Mouse (Mus musculus): ENCODE results near the gene Slc12a3. TPM values are rescaled to one million over a fixed set of nuclear protein-coding genes. Genes with fewer than 3 reads are reported as not detected.

The Slc12a3 gene
- polyA plus RNA-seq, 1 experiment from 2014 or later, result 0.05 TPM

- no peak overlapping the region for H3K4me3 ChIP-seq (ENCODE audit: low read length)
- no peaks in the 10 kb centered on the region for H3K27me3 ChIP-seq (replicated peaks; ENCODE audit: control insufficient read depth, insufficient read depth, low read length)
- H3K4me2 ChIP-seq (ENCODE audit: low read depth, low read length), result no peak overlapping the region
- 85% methylated on average over 11 of the region's 11 CpGs for WGBS
- H3K9me3 ChIP-seq (ENCODE audit: control insufficient read depth, low read length), result no peaks in the 10 kb centered on the region
- no peaks in the 10 kb centered on the region for H3K36me3 ChIP-seq (ENCODE audit: control insufficient read depth, insufficient read depth, low read length)
- 0 out of 2 replicates have a peak, but pooled peaks cover 3% of the 10 kb centered on the region for H3K4me1 ChIP-seq (ENCODE audit: control insufficient read depth, insufficient read depth, low read length)
- no peak overlapping the region for H3K9ac ChIP-seq (ENCODE audit: low read depth, low read length)
- H3K27ac ChIP-seq (ENCODE audit: low read length), result no peak overlapping the region
- ATAC-seq, result no peak
Measured at GRCm38 (mm10) chr8:94343778-94344320, 14.8 kb downstream of the Slc12a3 start.

GRCm38 (mm10) chr8:94345657-94346056 is 16.7 kb downstream of the Slc12a3 start:
- Histone ChIP-seq H3K4me1 (ENCODE audit: control insufficient read depth, insufficient read depth, low read length) (0 out of 2 replicates have a peak, but pooled peaks cover 3% of the 10 kb centered on the region), H3K27ac (ENCODE audit: low read length) (no peak overlapping the region), H3K4me2 (ENCODE audit: low read depth, low read length) (no peak overlapping the region), H3K36me3 (ENCODE audit: control insufficient read depth, insufficient read depth, low read length) (no peaks in the 10 kb centered on the region), H3K9ac (ENCODE audit: low read depth, low read length) (no peak overlapping the region), H3K27me3 (replicated peaks; ENCODE audit: control insufficient read depth, insufficient read depth, low read length) (no peaks in the 10 kb centered on the region), H3K4me3 (ENCODE audit: low read length) (no peak overlapping the region), H3K9me3 (ENCODE audit: control insufficient read depth, low read length) (no peaks in the 10 kb centered on the region)
- ATAC-seq, result 0 out of 2 replicates have a peak, but pooled peaks have one; percentile 36
- WGBS, result 92% methylated on average over 4 of the region's 4 CpGs

GRCm38 (mm10) chr8:94346264-94346663 is 17.3 kb downstream of the Slc12a3 start:
- no peak overlapping the region for H3K4me3 ChIP-seq (ENCODE audit: low read length)
- H3K27ac ChIP-seq (ENCODE audit: low read length), result no peak overlapping the region
- H3K4me1 ChIP-seq (ENCODE audit: control insufficient read depth, insufficient read depth, low read length), result 0 out of 2 replicates have a peak, but pooled peaks cover under 1% of the 10 kb centered on the region
- H3K9me3 ChIP-seq (ENCODE audit: control insufficient read depth, low read length), result no peaks in the 10 kb centered on the region
- WGBS, result 89% methylated on average over 13 of the region's 13 CpGs
- H3K27me3 ChIP-seq (replicated peaks; ENCODE audit: control insufficient read depth, insufficient read depth, low read length), result no peaks in the 10 kb centered on the region
- ATAC-seq, result no peak
- no peak overlapping the region for H3K4me2 ChIP-seq (ENCODE audit: low read depth, low read length)
- no peaks in the 10 kb centered on the region for H3K36me3 ChIP-seq (ENCODE audit: control insufficient read depth, insufficient read depth, low read length)
- no peak overlapping the region for H3K9ac ChIP-seq (ENCODE audit: low read depth, low read length)

- Histone ChIP-seq H3K9me3 (ENCODE audit: control insufficient read depth, low read length) (no peaks in the 10 kb centered on the region), H3K27me3 (replicated peaks; ENCODE audit: control insufficient read depth, insufficient read depth, low read length) (no peaks in the 10 kb centered on the region), H3K27ac (ENCODE audit: low read length) (no peak overlapping the region), H3K4me2 (ENCODE audit: low read depth, low read length) (no peak overlapping the region), H3K9ac (ENCODE audit: low read depth, low read length) (no peak overlapping the region), H3K4me1 (ENCODE audit: control insufficient read depth, insufficient read depth, low read length) (no peaks in the 10 kb centered on the region), H3K36me3 (ENCODE audit: control insufficient read depth, insufficient read depth, low read length) (no peaks in the 10 kb centered on the region), H3K4me3 (ENCODE audit: low read length) (no peak overlapping the region)
- no peak for ATAC-seq
- WGBS, result 51% methylated on average over 9 of the region's 9 CpGs
Measured at GRCm38 (mm10) chr8:94348425-94348824, 19.4 kb downstream of the Slc12a3 start.

- Histone ChIP-seq H3K4me2 (ENCODE audit: low read depth, low read length) (peak overlapping the region; percentile 10; the same call in 1 of the 2 replicates), H3K27me3 (replicated peaks; ENCODE audit: control insufficient read depth, insufficient read depth, low read length) (no peaks in the 10 kb centered on the region), H3K9ac (ENCODE audit: low read depth, low read length) (no peak overlapping the region), H3K27ac (ENCODE audit: low read length) (peak overlapping the region; percentile 84), H3K4me1 (ENCODE audit: control insufficient read depth, insufficient read depth, low read length) (no peaks in the 10 kb centered on the region; the same call in 1 of the 2 replicates), H3K4me3 (ENCODE audit: low read length) (no peak overlapping the region), H3K36me3 (ENCODE audit: control insufficient read depth, insufficient read depth, low read length) (no peaks in the 10 kb centered on the region), H3K9me3 (ENCODE audit: control insufficient read depth, low read length) (no peaks in the 10 kb centered on the region)
- ATAC-seq, result peak; percentile 91
- WGBS, result 47% methylated on average over 7 of the region's 7 CpGs
Measured at GRCm38 (mm10) chr8:94354069-94354531, 25.1 kb downstream of the Slc12a3 start.

- ATAC-seq, result peak; percentile 87
- H3K4me2 ChIP-seq (ENCODE audit: low read depth, low read length), result peak overlapping the region; percentile 10; the same call in 1 of the 2 replicates
- no peaks in the 10 kb centered on the region for H3K9me3 ChIP-seq (ENCODE audit: control insufficient read depth, low read length)
- peak overlapping the region; percentile 84 for H3K27ac ChIP-seq (ENCODE audit: low read length)
- H3K27me3 ChIP-seq (replicated peaks; ENCODE audit: control insufficient read depth, insufficient read depth, low read length), result no peaks in the 10 kb centered on the region
- H3K9ac ChIP-seq (ENCODE audit: low read depth, low read length), result no peak overlapping the region
- no peaks in the 10 kb centered on the region for H3K36me3 ChIP-seq (ENCODE audit: control insufficient read depth, insufficient read depth, low read length)
- no peak overlapping the region for H3K4me3 ChIP-seq (ENCODE audit: low read length)
- no peaks in the 10 kb centered on the region; the same call in 1 of the 2 replicates for H3K4me1 ChIP-seq (ENCODE audit: control insufficient read depth, insufficient read depth, low read length)
- 39% methylated on average over 4 of the region's 4 CpGs for WGBS
Measured at GRCm38 (mm10) chr8:94354571-94354970, 25.6 kb downstream of the Slc12a3 start.

- 77% methylated on average over 6 of the region's 6 CpGs for WGBS
- no peak for ATAC-seq
- Histone ChIP-seq H3K36me3 (ENCODE audit: control insufficient read depth, insufficient read depth, low read length) (no peaks in the 10 kb centered on the region), H3K9me3 (ENCODE audit: control insufficient read depth, low read length) (no peaks in the 10 kb centered on the region), H3K27ac (ENCODE audit: low read length) (no peak overlapping the region), H3K27me3 (replicated peaks; ENCODE audit: control insufficient read depth, insufficient read depth, low read length) (no peaks in the 10 kb centered on the region), H3K4me3 (ENCODE audit: low read length) (no peak overlapping the region), H3K4me2 (ENCODE audit: low read depth, low read length) (no peak overlapping the region), H3K9ac (ENCODE audit: low read depth, low read length) (no peak overlapping the region), H3K4me1 (ENCODE audit: control insufficient read depth, insufficient read depth, low read length) (peaks cover 4% of the 10 kb centered on the region)
Measured at GRCm38 (mm10) chr8:94357220-94357619, 28.2 kb downstream of the Slc12a3 start.

GRCm38 (mm10) chr8:94358541-94358940 is 29.5 kb downstream of the Slc12a3 start:
- Histone ChIP-seq H3K9ac (ENCODE audit: low read depth, low read length) (no peak overlapping the region), H3K4me3 (ENCODE audit: low read length) (no peak overlapping the region), H3K4me1 (ENCODE audit: control insufficient read depth, insufficient read depth, low read length) (peaks cover 4% of the 10 kb centered on the region), H3K27ac (ENCODE audit: low read length) (no peak overlapping the region), H3K27me3 (replicated peaks; ENCODE audit: control insufficient read depth, insufficient read depth, low read length) (no peaks in the 10 kb centered on the region), H3K9me3 (ENCODE audit: control insufficient read depth, low read length) (no peaks in the 10 kb centered on the region), H3K36me3 (ENCODE audit: control insufficient read depth, insufficient read depth, low read length) (no peaks in the 10 kb centered on the region), H3K4me2 (ENCODE audit: low read depth, low read length) (no peak overlapping the region)
- ATAC-seq, result no peak
- WGBS, result 52% methylated on average over 5 of the region's 5 CpGs

GRCm38 (mm10) chr8:94361774-94362431 is 32.9 kb downstream of the Slc12a3 start:
- 81% methylated on average over 6 of the region's 6 CpGs for WGBS
- H3K36me3 ChIP-seq (ENCODE audit: control insufficient read depth, insufficient read depth, low read length), result no peaks in the 10 kb centered on the region
- no peak overlapping the region for H3K4me2 ChIP-seq (ENCODE audit: low read depth, low read length)
- H3K4me1 ChIP-seq (ENCODE audit: control insufficient read depth, insufficient read depth, low read length), result peaks cover 8% of the 10 kb centered on the region
- no peak overlapping the region for H3K4me3 ChIP-seq (ENCODE audit: low read length)
- no peak for ATAC-seq
- no peaks in the 10 kb centered on the region for H3K9me3 ChIP-seq (ENCODE audit: control insufficient read depth, low read length)
- peak overlapping the region; percentile 34; the same call in 1 of the 2 replicates for H3K27ac ChIP-seq (ENCODE audit: low read length)
- H3K9ac ChIP-seq (ENCODE audit: low read depth, low read length), result no peak overlapping the region
- no peaks in the 10 kb centered on the region for H3K27me3 ChIP-seq (replicated peaks; ENCODE audit: control insufficient read depth, insufficient read depth, low read length)
